Mouse (Mus musculus) heart, postnatal 25 days (tissue): Measurements from ENCODE around the gene Dhrs11. TPM values are rescaled to one million over a fixed set of nuclear protein-coding genes. Genes with fewer than 3 reads are reported as not detected.
"Not testable (repeated sequence)": the region's sequence is repeated elsewhere in the genome, so short reads cannot be mapped to it uniquely, and the experiment has no call there.

Experiments
- DNase-seq: peaks from one replicate; pipeline ENCODE4 v3.0.0; 2022; ENCODE audit warnings: low spot score
- intact Hi-C: fragments of 180-260 bp; cut with DNase I; formaldehyde crosslinking; loops from one replicate; pipeline ENCODE4 v1.15.1; 2025
- total RNA-seq, 2 experiments: library from RNA; stranded (reverse); gene quantifications; 2 replicates each; pipeline ENCODE4 v1.2.3; 2021

Gene Dhrs11
- total RNA-seq, result 100 to 1,000 TPM; 106 to 108 TPM

DNA sequence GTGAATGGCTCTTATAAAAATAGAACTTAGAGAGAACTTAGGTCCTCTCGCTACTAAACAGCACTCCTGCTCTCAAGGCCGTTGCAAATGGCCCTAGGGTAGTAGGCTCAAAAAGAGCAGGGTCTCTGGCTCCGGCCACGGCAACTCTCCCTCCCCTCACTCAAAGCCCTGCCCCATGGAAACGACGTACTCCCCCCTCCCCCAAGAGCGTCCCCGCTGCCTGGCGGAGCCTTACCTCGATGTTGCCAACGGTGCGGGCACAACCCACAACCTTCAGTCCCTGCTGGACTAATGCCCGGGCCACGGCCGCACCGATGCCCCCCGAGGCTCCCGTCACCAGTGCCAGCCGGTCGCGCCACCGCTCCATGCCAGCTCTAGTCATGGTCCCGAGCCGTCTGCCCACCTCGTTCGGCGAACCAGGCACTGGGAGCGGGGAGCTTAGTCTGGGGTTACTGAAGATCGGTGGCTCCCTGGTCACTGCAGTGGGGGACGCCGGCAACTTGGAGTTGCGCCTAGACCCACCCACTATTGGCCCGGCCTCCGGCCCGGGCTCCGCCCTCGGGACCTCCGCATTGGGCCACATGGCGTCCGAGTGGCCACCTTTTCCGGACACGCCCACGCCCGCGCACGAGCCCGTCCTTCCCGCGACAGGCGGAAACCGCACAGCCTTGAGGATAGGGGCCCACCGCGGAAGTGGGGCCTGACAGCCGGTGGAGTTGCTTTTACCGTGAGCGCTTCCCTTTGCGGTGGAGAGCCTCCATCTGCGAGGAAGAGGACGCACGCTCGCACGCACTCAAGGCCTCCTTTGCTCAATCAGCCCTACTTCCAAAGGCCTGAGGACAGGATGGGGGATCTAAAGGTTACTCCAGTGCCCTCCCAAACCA, at the start of gene Dhrs11:
Gene Dhrs11 (minus strand): TSS at position 479 of the 884 bp plus-strand sequence.
- peak; percentile 93 for DNase-seq
- intact Hi-C loops, result loop anchor here (2.0 kb wide), 1 partner anchor 42 kb away; the partner anchor contains the start of gene Ggnbp2

DNA sequence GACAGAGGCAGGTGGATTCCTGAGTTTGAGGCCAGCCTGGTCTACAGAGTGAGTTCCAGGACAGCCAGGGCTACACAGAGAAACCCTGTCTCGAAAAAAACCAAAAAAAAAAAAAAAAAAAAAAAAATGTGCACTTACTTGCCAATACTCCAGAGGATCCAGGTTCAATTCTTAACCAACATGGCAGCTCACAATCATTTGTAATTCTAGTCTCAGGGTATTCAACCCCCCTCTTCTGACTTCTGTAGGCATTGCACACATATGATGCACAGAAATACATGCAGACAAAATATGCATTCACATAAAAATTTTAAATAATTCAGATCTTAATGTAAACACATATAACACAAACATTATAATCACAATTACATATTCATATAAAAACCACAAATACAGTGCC, 47.2 kb upstream of the Dhrs11 start:
- intact Hi-C loops, result loop anchor here (10.0 kb wide), 1 partner anchor 691 kb away; no protein-coding TSS in a partner anchor

DNA sequence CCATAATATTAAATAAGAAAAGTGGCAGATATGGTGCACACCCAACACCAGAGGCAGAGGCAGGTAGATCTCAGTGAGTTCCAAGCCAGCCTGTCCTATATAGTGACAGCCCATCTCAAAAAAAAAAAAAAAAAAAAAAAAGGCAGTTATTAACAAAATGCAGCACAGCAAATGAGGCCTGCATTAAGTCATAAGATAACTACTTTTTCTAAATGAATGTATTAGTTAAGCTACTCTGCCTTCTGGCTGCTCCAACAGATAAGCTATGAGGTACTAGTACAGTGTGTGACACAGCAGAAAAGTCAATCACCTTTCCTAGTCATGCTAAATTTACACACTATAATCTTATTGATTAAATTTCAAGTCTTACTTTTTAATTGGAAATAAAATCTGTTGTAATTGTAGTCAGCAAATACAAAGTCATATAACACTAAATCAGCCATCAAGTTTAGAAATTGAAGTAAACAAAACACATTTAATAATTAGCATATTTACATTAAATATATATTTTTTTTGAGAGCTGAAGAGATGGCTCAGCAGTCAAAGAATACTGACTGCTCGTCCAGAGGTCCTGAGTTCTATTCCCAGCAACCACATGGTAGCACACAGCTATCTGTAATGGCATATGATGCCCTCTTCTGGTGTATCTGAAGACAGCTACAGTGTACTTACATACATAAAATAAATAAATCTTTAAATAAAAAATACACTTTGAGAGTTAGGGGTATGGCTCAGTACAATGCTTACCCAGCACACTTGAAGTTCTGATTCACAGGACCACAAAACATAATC, 44.4 kb upstream of the Dhrs11 start:
- no peak for DNase-seq
- intact Hi-C loops, result loop anchor here (5.0 to 10.0 kb wide), 2 partner anchors 269 to 688 kb away; partner anchors contain the start of gene Usp32

More for the DNA sequence above, 47.2 kb upstream of the Dhrs11 start:
- not testable (repeated sequence) for DNase-seq

DNA sequence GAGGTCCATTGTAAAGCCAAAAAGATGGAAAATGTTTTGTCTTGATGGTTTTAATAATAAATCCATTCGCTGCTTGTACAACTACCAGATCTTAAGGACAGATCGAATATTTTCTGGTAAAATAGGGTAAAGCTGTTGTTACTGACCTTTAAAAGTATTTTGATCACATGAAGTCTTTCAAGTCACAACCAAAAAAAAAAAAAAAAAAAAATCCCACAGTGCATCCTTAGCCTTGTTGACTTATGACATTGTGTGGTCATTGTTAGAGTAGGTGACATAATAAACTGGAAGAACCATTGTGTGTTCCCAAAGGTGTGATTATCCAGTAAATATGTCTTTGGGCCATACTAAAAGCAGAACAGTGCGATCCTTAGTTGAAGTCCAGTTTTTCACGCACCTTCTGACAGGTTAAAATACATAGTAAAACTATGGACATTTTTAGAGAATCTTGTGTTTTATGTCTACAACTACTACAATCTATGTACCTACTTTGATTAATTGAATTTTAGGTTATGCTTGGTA, 42.8 kb upstream of the Dhrs11 start:
- intact Hi-C loops, result loop anchor here (2.0 to 10.0 kb wide), 3 partner anchors 43 to 687 kb away; partner anchors contain the start of genes Dhrs11 and Usp32
- DNase-seq, result no peak

DNA sequence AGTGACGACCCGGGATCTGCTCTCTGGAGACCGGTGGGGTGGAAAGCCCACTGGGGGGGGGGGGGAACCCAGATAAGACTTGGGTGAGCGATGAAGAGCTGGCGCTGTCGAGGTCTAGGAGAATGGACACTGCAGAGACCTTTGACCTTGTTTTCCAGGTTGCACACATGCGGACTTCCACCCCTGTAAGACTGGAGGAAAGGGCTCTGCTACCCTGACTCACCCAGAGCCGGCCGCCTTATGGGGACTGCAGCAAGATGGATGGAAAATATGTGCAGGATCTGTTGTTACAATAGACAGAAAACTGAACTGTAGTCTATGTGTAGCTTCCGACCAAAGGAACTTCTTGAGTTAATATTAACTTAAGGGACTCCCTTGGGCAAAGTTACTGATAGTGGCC, 42.3 kb upstream of the Dhrs11 start:
- intact Hi-C loops, result loop anchor here (2.0 to 10.0 kb wide), 3 partner anchors 42 to 686 kb away; partner anchors contain the start of genes Dhrs11 and Usp32
- DNase-seq, result no peak

DNA sequence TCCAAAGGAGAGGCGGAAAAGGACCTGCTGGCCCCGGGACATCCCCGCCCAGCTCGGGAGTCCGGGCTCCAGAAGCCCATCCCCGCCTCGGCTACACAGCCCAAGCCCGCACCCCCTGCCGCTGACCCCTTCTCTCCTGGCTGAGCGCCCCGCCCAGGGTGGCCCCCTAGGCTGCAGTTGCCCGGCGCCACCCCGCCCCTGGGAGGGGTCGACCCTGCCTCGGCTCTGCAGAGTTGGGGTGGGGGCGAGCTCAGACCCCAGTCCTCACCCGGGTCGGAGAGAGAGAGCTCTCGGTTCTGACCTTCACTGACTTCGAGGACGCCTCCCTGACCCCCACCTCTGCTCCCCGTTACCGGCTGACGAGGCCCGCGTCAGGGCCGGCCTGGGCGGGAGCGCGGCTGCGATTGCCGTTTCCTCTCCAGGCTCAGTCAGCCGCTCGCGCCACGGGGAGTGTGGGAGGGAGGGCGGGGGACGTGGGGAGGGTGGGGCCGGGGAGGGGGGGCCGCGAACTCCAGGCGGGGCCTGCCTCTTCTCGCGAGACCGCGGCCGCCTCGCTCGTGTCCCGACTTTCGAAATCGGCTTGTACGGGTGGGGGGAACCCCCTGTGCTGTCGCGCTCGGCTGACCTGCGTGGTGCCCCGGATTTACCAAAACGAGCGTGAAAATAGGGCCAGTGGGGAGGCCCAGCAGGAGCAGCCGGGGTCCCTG, 41.7 kb upstream of the Dhrs11 start, which contains the start of gene Ggnbp2:
Gene Ggnbp2 (minus strand): TSS at position 481 of the 707 bp plus-strand sequence.
- peak; percentile 88 for DNase-seq
- intact Hi-C loops, result loop anchor here (2.0 to 10.0 kb wide), 3 partner anchors 42 to 686 kb away; partner anchors contain the start of genes Dhrs11 and Usp32

DNA sequence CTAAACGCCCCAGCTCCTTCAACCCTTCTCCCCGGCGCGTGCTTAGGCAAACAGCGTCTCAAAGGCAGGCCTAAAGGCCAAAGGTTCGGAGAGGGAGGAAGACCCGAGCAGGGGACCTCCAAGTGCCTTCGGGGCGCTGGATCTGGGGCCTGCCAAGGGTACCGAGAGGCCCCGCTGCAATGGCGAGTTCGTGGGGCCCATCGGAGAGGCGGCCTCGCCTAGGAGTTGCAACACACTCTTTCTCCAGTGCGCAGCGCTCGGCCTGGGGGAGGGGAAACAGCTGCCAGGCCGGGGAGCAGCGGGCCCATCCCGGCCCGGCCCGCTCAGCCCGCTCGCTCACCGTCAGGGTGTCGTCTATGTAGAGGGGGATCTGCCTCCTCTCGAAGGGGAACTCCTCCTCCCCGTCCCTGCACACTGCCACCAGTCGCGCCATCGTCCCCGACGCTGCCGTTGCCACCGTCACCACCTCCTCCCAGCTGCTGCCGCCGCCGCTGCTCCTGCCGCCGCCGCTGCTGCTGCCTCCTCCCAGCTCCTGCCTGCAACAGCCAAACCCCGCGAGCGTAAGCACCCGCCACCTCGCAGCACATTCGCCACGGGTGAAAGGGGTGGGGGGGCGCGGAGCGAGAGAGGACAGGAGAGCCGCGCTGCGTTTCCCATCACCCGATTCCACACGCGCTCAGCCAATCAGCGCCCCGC, 40.9 kb upstream of the Dhrs11 start:
- intact Hi-C loops, result loop anchor here (2.0 to 10.0 kb wide), 3 partner anchors 41 to 685 kb away; partner anchors contain the start of genes Dhrs11 and Usp32
- peak; percentile 87 for DNase-seq

DNA sequence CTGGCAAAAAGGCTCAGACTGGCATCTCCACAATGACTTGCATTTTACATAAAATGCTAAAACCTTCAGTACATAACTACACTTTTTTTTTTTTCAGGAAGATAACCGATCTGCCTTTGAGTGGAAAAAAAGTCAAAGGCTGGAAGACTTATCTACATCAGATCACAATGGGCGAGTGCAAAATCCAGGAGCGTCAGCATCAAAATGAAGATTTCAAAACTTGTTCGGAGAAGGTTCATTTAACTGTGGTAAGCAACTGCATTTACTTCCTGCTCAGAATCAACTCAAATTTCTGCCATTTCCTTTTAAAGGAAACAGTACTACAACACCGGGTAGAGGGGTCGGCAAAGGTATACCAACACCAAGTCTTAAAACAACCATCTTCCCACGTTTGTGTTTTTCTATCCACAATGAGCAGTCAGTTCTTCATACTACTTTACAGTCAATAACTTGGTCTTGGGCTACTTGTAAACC, 40.0 kb upstream of the Dhrs11 start:
- DNase-seq, result no peak
- intact Hi-C loops, result no loop called here

DNA sequence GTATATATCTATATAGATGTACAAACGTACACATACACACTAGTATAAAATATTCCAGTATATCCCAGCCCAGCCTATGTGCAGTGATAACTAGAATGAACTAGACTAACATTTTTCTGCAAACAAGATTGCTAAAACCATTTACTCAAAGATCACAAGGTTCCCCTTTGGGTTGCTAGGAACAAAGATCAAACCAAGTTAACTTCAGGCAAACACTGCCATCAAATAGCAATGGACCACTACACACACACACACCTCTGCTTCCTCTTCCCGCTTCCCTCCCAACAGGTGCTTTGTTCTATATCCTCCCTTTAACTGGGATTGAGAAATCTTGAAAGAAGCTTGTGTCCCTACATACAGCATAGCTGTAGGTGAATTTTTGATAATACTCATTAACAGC, 38.8 kb upstream of the Dhrs11 start:
- DNase-seq, result no peak
- intact Hi-C loops, result no loop called here

DNA sequence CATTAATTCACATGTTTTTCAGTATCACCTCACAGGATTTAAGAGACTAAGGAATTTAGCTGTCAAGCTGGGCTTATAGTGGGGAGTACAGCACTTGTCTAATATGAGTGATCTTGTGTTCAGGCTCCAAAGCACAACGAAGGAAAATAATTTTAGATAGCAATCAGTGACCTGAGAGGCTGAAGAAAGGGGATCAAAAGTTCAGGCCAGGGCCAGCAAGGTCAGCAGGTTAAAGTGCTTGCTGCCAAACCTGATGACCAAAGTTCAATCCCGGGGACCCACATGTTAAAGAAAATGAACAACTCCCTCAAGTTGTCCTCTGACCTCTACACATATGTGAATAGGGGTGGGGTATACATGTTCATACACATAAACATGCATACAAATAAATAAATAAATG, 36.5 kb upstream of the Dhrs11 start:
- intact Hi-C loops, result no loop called here
- DNase-seq, result no peak

DNA sequence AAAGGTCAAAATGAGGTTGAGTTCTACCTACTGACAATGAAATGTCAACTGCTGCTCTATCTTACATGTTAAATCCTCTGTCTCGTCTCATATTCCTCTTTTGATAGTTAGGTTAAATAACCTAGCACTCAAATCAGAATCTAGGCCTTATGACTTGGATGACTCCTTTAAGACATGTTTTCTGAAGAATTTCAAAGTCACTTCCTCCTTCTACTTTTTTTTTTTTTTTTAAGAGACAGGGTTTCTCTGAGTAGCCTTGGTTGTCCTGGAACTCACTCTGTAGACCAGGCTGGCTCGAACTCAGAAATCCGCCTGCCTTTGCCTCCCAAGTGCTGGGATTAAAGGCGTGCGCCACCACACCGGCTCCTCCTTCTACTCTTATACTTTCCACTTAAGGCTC, 26.5 kb upstream of the Dhrs11 start:
- intact Hi-C loops, result no loop called here
- no peak for DNase-seq

DNA sequence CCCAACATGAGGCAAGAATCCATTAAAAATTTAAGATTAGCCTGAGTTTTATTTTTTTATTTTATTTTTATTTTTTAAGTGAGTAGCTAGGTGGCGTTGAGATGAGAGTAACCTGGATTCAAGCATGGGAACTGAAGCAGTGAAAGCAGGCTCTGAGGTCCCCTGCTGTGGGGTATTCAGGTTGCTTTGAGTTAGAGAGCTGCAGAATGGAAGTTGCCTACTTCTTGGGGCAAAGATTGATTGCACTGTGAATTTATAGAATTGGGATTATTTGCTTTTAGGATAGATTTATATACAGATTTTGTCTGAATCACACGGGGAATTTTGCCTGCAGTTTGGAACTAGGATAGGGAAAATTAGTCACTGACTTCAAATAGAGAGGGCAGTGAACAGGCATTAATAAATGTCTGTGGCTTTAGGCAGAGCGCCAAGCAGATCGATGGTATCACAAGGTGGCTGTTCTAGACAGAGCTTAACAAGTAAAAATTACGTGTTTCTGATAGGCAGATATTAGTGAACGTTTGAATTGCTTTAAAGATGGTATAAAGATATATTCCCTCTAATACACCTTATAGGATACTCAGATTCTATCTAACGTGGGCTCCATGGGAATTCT, 18.8 kb upstream of the Dhrs11 start:
- no peak for DNase-seq
- intact Hi-C loops, result no loop called here

DNA sequence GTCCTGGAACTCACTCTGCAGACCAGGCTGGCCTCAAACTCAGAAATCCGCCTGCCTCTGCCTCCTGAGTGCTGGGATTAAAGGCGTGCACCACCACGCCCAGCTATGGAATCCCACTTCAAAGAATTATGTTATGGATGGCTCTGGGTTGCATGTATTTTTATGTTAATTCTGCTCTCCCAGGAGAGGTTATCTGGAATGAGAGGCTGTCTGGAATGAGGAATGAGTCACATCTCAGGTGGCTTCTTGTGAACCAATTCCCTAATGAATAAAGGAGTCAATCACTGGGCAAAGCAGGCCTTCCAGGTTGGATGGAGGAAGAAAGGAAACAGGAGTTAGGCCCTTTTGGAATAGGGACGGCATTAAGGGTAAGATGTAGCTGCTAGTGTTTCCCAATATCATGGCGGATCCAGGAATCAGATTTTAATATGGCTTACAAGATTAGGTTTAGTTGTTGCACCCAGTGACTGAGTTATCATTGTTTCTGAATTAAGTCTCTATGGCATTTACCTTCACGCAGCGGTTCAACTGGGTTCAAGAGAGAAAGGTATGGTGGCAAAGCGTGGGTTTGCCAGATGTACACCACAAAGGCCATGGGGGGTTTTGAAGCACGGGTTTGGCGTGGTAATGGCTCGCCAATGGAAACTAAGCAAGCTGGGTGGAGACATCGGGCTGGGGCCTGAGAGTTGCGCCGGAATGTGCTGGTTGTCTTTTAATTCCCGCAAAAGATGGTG, 18.1 kb upstream of the Dhrs11 start:
- no peak for DNase-seq
- intact Hi-C loops, result no loop called here

DNA sequence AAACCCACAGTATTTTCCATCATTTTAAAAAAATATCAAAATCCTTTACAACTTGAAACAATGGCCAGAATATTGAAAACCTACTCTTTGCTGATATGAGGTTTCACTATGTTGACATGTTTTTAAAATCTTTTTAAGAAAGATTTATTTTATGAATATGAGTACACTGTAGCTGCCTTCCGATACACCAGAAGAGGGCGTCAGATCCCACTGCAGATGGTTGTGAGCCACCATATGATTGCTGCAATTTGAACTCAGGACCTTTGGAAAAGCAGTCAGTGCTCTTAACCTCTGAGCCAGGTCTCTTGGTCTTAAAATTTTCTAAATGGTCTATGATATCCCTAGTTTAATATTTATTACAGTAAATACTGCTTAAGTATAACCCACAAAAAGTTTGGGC, 10.5 kb upstream of the Dhrs11 start:
- intact Hi-C loops, result no loop called here
- no peak for DNase-seq

DNA sequence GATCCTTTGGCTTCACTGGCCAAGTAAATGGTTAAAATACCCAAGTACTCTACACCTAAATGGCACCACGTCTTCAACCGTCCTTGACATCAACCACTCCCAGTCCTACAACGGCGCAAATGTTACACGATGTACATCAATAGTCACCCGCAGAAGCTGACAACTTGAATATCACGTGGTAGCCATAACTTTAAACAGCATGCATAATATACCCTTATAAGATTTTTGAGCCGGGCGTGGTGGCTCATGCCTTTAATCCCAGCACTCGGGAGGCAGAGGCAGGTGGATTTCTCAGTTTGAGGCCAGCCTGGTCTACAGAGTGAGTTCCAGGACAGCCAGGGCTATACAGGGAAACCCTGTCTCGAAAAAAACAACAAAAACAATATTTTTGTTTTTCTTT, 701 bp upstream of the Dhrs11 start:
- intact Hi-C loops, result loop anchor here (2.0 kb wide), 1 partner anchor 41 kb away; the partner anchor contains the start of gene Ggnbp2
- DNase-seq, result not testable (repeated sequence)

DNA sequence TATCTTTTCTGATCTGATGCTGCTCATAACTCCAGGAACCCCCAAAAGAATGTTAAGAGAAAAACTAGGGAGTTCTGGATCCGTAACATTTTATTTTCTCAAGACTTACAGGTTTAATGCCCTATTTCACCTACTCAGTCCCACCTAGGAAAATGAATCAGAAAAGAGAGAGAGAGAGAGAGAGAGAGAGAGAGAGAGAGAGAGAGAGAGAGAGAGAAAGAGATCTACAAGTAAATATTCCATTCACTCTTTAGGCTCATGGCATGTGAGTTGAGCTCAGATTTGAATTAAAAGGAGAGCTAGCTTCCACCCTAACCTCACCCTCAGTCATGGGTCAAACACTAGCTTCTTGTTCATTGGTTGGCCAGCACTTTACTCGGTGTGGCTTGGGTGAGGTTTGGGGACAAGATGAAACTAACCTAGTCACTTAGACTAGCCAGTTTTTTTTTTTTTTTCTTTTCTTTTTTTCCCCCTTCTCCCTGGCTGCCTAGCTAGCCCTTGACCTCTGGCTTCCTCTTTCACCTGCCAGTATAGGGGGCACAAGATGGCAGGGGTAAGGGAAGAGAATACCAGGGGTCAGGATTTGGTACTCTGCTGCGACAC, 792 bp downstream of the Dhrs11 start:
- no peak for DNase-seq

DNA sequence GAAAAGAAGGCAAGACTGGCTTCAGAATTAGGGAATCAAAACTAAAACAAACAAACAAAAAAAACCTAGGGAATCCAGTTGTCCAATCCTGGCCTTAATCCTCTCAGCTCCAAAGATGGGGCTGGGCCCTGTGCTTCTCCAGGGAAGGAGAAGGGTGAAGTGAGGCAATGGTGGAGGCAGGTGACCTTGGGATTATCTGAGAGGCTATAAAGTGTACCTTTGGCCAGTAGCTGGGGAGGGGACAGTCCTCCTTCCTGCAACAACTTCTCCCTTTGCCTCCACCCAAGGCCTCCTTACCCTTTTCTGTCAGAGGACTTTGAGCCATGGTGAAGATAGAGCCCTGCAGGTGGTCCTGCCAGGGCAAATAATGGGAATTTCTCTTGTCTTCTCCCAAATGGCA, 1.3 kb downstream of the Dhrs11 start:
- DNase-seq, result no peak
- intact Hi-C loops, result no loop called here

More for the DNA sequence above, 792 bp downstream of the Dhrs11 start:
- intact Hi-C loops, result loop anchor here (2.0 kb wide), 1 partner anchor 43 kb away; the partner anchor contains the start of gene Ggnbp2
